Mouse (Mus musculus) liver, postnatal 0 days (tissue): ENCODE measurements around the gene Isg15. TPM values are rescaled to one million over a fixed set of nuclear protein-coding genes. Genes with fewer than 3 reads are reported as not detected.

Experiments used
- ATAC-seq: fragments of 200-750 bp; cut with Nextera tagmentation; 2 replicates; pipeline ENCODE4 v1.8.0; 2017; ENCODE audit warnings: mild to moderate bottlenecking, moderate library complexity
- DNase-seq: peaks from one replicate; pipeline ENCODE4 v3.0.0-alpha.2; 2016
- H3K27ac ChIP-seq: fragments of 300-500 bp; sonication (generic); 2 replicates; pipeline ENCODE4 v1.5.1; 2014; ENCODE audit warnings: antibody characterized with exemption, moderate library complexity, mild to moderate bottlenecking, low read depth
- H3K27me3 ChIP-seq: fragments of 300-500 bp; sonication (generic); 2 replicates; pipeline ENCODE4 v1.6.1; 2014; ENCODE audit warnings: low read length, control low read depth, mixed read lengths; ENCODE audit not compliant: insufficient read depth
- H3K36me3 ChIP-seq: fragments of 300-500 bp; sonication (generic); replicated peaks from 2 replicates; pipeline ENCODE4 v1.6.1; 2014; ENCODE audit warnings: mild to moderate bottlenecking, control low read depth, low read length, moderate library complexity, mixed read lengths; ENCODE audit not compliant: insufficient read depth
- H3K4me1 ChIP-seq: fragments of 300-500 bp; sonication (generic); 2 replicates; pipeline ENCODE4 v1.6.1; 2014; ENCODE audit warnings: antibody characterized with exemption, mild to moderate bottlenecking, control low read depth; ENCODE audit not compliant: insufficient read depth
- H3K4me2 ChIP-seq: fragments of 300-500 bp; sonication (generic); 2 replicates; pipeline ENCODE4 v1.6.1; 2014; ENCODE audit warnings: low read depth, mild to moderate bottlenecking, low read length, moderate library complexity, mixed read lengths
- H3K4me3 ChIP-seq: fragments of 300-500 bp; sonication (generic); 2 replicates; pipeline ENCODE4 v1.5.1; 2014; ENCODE audit warnings: low read depth, low read length
- H3K9ac ChIP-seq: fragments of 300-500 bp; sonication (generic); replicated peaks from 2 replicates; pipeline ENCODE4 v1.6.1; 2014; ENCODE audit warnings: mild to moderate bottlenecking, moderate library complexity
- H3K9me3 ChIP-seq: fragments of 300-500 bp; sonication (generic); 2 replicates; pipeline ENCODE4 v1.6.1; 2016; ENCODE audit warnings: mild to moderate bottlenecking, control low read depth, low read length, mixed read lengths
- CTCF ChIP-seq: sonication (generic); IDR thresholded peaks from 2 replicates; pipeline ENCODE4 v1.5.1; 2016; ENCODE audit warnings: antibody characterized with exemption, low read depth
- EP300 ChIP-seq: IDR thresholded peaks from 2 replicates; pipeline ENCODE4 v1.6.1; 2016; ENCODE audit warnings: antibody characterized with exemption, low read depth, mild to moderate bottlenecking
- WGBS: fragments of 180-500 bp; shearing (Covaris S2); extraction: QIAGEN DNeasy Blood & Tissue Kit; methylation state at CpG from one replicate; pipeline ENCODE4 v1.1.7; 2014; ENCODE audit not compliant: insufficient replicate concordance; 5-methylcytosine and 5-hydroxymethylcytosine counted together
- polyA plus RNA-seq: library from polyadenylated mRNA; unstranded; fragments of >200 nt; fragmentation: Nextera tagmentation; extraction: Ambion mirVana; gene quantifications from 2 replicates; pipeline ENCODE4 v1.2.1, GENCODE M21; 2015

The Isg15 gene
- polyA plus RNA-seq, 1 experiment from 2014 or later, result 33.0 TPM

- TF ChIP-seq CTCF (no peak), EP300 (no peak)
- ATAC-seq (no peak; the same call in 1 of the 2 replicates), DNase-seq (no peak)
- H3K27ac ChIP-seq, result no peak overlapping the region
- no peaks in the 10 kb centered on the region for H3K27me3 ChIP-seq
- H3K4me2 ChIP-seq, result no peak overlapping the region
- no peaks in the 10 kb centered on the region for H3K36me3 ChIP-seq
- peaks cover 29% of the 10 kb centered on the region for H3K4me1 ChIP-seq
- H3K4me3 ChIP-seq, result no peak overlapping the region
- WGBS, result 61% methylated on average over 5 of the region's 5 CpGs
- H3K9ac ChIP-seq, result no peak overlapping the region
- H3K9me3 ChIP-seq, result no peaks in the 10 kb centered on the region
Measured at GRCm38 (mm10) chr4:156188162-156188810, 12.3 kb downstream of the Isg15 start.

GRCm38 (mm10) chr4:156185950-156186850, 14.4 kb downstream of the Isg15 start:
- ATAC-seq, result peak; percentile 24; the same call in 1 of the 2 replicates

DNA sequence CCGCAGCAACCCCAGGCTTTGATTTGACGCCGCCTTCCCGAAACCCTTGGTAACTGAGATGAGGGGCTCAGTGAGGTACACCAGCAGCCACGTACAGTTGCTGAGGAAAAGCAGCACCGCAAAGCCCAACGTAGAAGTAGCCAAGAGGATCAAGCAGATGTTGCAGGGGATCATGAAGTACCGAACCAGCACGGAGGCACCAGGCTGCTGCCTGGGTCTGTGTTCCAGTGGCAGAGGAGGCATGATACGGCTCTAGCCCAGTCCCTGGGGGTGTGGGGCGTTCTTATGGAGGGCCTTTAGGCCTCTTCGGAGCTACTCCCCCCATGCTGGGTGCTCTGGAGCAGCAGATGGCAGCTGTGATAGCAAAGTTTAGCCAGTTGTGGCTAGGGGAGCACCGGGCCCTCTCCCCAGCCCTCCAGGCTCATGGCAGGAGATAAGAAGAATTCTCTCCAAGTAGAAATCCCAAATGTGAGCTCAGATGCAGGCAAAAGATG, 15.1 kb downstream of the Isg15 start:
- TF ChIP-seq CTCF, result no peak
- no peak for TF ChIP-seq EP300
- Histone ChIP-seq H3K27me3 (no peaks in the 10 kb centered on the region), H3K4me3 (peak overlapping the region; percentile 17; the same call in 1 of the 2 replicates), H3K36me3 (no peaks in the 10 kb centered on the region), H3K9me3 (no peaks in the 10 kb centered on the region), H3K4me1 (peaks cover 18% of the 10 kb centered on the region), H3K27ac (no peak overlapping the region), H3K9ac (no peak overlapping the region), H3K4me2 (no peak overlapping the region; the same call in 1 of the 2 replicates)
- WGBS, result 68% methylated on average over 13 of the region's 13 CpGs
- peak; percentile 49 for ATAC-seq
- no peak for DNase-seq

More at GRCm38 (mm10) chr4:156185950-156186850, 14.4 kb downstream of the Isg15 start:
- no peak overlapping the region for H3K27ac ChIP-seq
- 24% methylated on average over 28 of the region's 31 CpGs for WGBS
- H3K9ac ChIP-seq, result no peak overlapping the region
- H3K4me1 ChIP-seq, result peaks cover 18% of the 10 kb centered on the region
- H3K4me3 ChIP-seq, result peak overlapping the region; percentile 17; the same call in 1 of the 2 replicates
- no peaks in the 10 kb centered on the region for H3K27me3 ChIP-seq
- no peaks in the 10 kb centered on the region for H3K9me3 ChIP-seq
- DNase-seq, result no peak
- no peaks in the 10 kb centered on the region for H3K36me3 ChIP-seq
- no peak for TF ChIP-seq CTCF
- TF ChIP-seq EP300, result no peak
- H3K4me2 ChIP-seq, result peak overlapping the region; percentile 48

DNA sequence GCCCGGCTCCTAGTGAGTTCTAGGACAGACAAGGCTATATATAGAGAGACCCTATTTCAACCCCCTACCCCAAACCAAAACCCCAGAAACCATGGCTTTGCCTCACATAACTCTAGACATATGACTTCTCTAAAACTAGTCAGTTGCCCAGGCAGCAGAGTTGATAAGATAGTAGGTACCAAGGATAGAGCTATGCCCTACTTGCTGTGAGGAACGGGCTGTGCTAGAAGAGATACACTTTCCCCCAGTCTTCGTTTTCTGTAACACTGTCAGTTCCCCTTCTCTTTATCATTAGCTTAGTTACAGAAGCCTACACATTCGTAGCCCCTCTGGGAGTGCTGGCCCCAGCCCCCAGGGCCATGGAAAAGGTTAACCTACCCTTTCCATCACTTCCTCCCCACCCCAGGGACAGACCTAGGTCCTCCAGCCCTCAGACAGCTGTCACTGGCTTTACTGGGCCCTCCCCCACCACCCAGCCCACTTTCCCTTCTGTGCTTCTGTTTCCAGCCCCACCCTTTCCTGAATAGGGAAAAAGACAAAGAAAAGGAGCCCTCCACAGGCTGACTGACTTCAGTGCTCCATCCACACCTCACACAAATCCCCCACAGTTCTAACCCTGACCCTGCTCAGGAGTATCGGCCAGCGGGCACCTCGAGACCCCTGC, 16.2 kb downstream of the Isg15 start:
- TF ChIP-seq EP300 (no peak), CTCF (no peak)
- 65% methylated on average over 7 of the region's 7 CpGs for WGBS
- Histone ChIP-seq H3K9ac (no peak overlapping the region), H3K4me3 (no peak overlapping the region), H3K27me3 (no peaks in the 10 kb centered on the region), H3K9me3 (no peaks in the 10 kb centered on the region), H3K4me2 (no peak overlapping the region), H3K27ac (no peak overlapping the region), H3K36me3 (no peaks in the 10 kb centered on the region), H3K4me1 (peaks cover 12% of the 10 kb centered on the region)
- DNase-seq (no peak), ATAC-seq (no peak)

DNA sequence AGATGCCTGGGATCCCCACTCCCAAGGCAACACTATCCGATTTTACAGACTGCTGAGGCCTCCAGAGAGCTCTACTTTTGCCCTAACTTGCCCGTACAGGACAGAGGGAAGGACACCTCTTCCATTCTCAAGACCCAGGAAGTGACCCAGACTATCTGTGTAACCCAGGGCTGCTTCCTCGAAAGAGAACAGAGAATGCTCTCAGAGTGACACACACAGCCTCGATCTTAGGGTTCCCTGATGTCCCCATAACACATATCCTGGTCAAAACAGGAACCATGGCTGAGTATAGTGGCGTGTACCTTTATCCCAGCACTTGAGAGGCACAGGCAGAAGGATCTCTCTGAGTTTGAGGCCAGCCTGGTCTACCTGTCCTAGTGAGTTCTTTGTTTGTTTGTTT, 16.9 kb downstream of the Isg15 start:
- peaks cover 6% of the 10 kb centered on the region for H3K4me1 ChIP-seq
- H3K9ac ChIP-seq, result no peak overlapping the region
- peaks cover 2% of the 10 kb centered on the region; the same call in 1 of the 2 replicates for H3K36me3 ChIP-seq
- no peak for DNase-seq
- H3K27ac ChIP-seq, result no peak overlapping the region
- H3K4me3 ChIP-seq, result no peak overlapping the region
- no peaks in the 10 kb centered on the region for H3K27me3 ChIP-seq
- no peak for TF ChIP-seq EP300
- no peak for TF ChIP-seq CTCF
- H3K9me3 ChIP-seq, result no peaks in the 10 kb centered on the region
- no peak for ATAC-seq
- WGBS, result 47% methylated on average over 5 of the region's 5 CpGs
- no peak overlapping the region for H3K4me2 ChIP-seq

- Histone ChIP-seq H3K4me3 (no peak overlapping the region), H3K9ac (no peak overlapping the region), H3K9me3 (no peaks in the 10 kb centered on the region), H3K4me2 (no peak overlapping the region), H3K36me3 (peaks cover 8% of the 10 kb centered on the region), H3K4me1 (no peaks in the 10 kb centered on the region), H3K27me3 (no peaks in the 10 kb centered on the region), H3K27ac (no peak overlapping the region)
- no peak for ATAC-seq
- WGBS, result 95% methylated on average over 9 of the region's 9 CpGs
- no peak for DNase-seq
- TF ChIP-seq EP300 (no peak), CTCF (no peak)
Measured at GRCm38 (mm10) chr4:156177630-156178029, 23.0 kb downstream of the Isg15 start.
